Mouse (Mus musculus) erythroblast, embryonic 14.5 days (primary cell): ENCODE results near the gene Lrpap1.

Experiments used
- GATA1 ChIP-seq: IDR thresholded peaks from 2 replicates; pipeline ENCODE4 v1.6.1; 2012; ENCODE audit warnings: low read length, inconsistent platforms, mixed read lengths
- TAL1 ChIP-seq: IDR thresholded peaks from 3 replicates; pipeline ENCODE4 v1.6.1; 2012; ENCODE audit warnings: low read length, inconsistent platforms, mixed read lengths

DNA sequence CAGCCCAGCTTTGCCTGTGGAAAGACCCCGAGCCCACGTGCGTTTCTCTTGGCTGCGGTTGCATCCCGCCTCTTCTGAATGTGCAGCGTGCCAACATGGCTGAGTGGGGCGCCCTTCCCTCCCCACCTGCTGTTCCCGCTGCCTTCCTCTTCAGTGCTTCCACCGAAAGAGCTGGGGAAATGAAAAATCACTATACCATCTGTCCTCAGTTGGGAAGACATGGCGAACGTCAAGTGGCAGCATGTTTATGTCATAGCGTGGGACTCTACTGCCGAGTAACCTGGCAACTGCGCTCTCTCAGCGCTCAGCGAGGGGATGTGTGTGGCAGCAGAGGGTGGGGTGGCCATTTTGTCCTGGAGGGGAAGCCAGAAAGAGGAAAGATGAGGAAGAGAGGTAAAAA is 23.6 kb upstream of the Lrpap1 start:
- TF ChIP-seq GATA1 (no peak), TAL1 (no peak)
